Mouse (Mus musculus) CD4-positive, CD25-positive, alpha-beta regulatory T cell, adult 4 months (primary cell): ENCODE results near the gene Borcs6. TPM values are rescaled to one million over a fixed set of nuclear protein-coding genes. Genes with fewer than 3 reads are reported as not detected.
"Not testable (repeated sequence)": the region's sequence is repeated elsewhere in the genome, so short reads cannot be mapped to it uniquely, and the experiment has no call there.

Experiments
- ATAC-seq: one replicate; pipeline ENCODE4 v1.8.0; 2017
- polyA plus RNA-seq, 2 experiments: library from polyadenylated mRNA; unstranded; fragments of 100-300 nt; shearing (Covaris generic); gene quantifications; one replicate each; pipeline ENCODE4 v1.2.1; 2017

Gene Borcs6
- polyA plus RNA-seq = 1 to 10 TPM; 1.0 to 1.4 TPM

DNA sequence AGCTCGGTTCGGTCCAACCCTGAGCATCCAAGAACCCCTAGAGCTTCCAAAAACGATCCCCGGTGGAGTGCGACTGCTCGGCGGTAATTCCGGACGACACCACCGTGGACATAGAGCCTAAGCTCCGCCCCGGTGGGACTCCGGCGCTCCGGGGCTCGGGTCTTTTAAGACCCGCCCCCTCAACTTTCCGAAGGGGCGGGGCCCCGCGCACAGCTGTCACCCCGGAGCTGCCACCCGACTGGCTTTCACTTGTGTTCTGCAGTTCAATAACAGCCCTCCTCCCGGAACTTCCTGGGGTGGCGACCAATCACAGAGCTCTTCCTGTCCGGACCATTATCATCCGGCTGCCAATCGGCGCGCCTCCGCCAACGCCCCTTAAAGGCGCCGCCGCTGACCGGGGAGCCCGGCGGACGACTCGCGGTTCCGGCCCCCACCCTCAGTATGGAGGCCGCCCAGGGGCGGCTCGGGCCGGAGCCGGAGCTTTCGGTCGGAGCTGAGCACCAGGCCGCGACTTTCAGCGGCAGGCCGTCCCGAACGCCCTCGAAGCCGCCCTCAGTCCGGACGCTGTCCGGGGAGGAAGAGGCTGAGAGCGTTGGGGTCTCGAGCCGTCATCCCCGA is at the start of gene Borcs6:
Borcs6 (plus strand) TSS at position 361 of the 618 bp plus-strand sequence.
- ATAC-seq = peak; percentile 89

DNA sequence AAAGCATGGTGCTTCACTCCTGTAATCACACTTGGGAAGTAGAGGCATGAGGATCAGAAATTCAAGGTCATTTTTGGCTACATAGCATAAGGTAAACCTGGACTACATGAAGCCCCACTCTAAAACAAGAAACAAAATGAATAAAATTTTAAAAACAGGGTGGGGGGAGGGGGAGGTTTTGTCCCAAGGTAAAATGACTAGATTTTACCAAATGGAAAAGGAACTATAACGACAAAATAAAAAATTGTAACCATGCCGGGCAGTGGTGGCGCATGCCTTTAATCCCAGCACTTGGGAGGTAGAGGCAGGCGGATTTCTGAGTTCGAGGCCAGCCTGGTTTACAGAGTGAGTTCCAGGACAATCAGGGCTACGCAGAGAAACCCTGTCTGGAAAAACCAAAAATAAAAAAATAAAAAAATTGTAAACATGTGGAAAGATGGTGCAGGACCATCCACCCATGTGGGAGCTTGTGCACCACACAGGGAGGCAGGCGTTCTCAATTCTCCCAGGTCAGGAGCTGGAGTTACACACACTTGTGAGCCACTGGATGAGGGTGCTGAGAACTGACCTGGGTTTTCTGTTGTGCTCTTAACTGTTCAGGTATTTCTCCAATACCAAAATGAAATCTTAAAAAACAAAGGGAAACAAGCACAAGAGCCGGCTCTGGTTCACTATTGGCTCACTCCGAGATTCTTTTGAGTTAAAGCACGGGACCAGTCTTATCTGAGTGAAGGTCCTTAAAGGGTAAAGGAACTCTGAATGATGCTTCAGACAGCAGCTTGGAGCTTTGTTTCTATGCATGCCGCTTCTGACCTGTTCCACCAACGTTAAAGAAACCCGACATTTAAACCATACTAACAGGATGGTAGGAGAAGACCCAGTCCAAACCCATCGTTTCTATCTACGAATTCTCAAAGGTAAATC is 48.9 kb upstream of the Borcs6 start:
- ATAC-seq = no peak

DNA sequence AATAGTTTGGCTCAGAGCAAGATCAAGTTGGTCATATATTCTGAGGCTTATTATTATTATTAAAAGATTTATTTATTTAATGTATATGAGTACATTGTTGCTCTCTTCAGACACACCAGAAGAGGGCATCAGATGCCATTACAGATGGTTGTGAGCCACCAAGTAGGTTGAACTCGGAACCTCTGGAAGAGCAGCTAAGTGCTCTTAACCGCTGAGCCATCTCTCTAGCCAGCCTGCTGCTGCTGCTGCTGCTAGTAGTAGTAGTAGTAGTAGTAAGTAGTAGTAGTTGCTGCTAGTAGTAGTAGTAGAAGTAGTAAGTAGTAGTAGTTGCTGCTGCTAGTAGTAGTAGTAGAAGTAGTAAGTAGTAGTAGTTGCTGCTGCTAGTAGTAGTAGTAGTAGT is 48.1 kb upstream of the Borcs6 start:
- ATAC-seq = not testable (repeated sequence)

DNA sequence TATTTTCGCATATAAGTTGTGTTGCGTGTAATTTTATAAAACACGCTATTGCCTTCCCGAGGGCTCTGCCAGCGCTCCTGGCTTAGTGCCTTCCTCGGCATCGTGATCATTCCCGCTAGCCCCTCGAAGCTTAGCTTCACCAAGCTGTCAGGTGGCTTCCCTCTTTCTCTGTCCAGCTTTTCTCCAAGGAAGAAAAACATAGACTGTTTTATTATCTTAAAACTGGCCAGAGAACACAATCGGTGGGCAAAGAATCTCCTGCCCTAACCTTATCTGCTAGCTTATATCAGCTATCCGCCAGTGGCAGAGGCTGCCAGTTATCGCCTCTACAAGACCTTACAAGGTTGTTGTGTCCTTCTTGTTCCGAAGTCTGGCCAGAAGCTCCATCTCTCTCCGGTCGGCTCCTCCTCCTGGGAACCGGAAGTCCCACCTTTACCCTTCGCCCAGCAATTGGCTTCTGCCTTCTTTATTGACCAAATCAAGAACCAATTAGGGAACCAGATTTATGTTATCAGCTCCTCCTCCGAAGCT is 47.4 kb upstream of the Borcs6 start:
- peak; percentile 69 for ATAC-seq

DNA sequence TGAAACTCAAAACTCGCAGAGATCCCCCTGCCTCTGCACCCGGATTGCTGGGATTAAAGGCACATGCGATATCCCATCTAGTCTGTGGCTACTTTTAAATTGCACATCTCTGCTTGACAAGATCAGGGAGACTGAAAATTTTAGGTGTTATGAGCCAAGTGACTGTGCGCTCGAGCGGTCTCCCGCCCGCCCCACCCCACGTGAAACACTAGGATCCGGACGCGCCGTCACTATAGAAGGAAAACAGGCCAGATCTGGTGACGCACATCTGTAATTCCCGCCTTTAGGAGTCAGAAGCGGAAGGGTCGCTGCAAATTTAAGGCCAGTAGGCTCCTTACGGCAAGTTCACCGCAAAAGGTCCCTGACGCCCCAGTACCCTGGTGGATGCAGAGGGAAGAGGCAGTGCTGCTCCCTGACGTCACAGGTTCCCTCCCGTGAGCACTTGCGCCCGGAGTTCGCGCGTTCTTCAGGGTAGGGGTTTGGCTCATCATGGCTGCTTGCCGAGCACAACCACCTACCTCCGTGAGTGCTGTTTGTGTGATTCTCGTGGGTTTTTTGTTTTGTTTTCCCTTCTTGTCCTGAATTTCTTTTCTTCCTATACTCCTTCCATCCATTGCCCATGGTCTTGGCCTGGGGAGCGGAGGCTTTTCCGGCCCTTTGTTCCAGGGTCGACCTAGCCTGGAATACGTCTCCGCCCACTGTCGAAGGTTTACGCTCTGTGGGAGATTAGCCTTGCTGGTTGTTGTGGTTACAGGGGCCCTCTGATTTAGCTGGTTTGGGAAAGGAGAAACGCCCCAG is 43.7 kb upstream of the Borcs6 start, which contains the start of gene Ctc1:
Ctc1 (plus strand) TSS at position 268 of the 798 bp plus-strand sequence.
- peak; percentile 97 for ATAC-seq

DNA sequence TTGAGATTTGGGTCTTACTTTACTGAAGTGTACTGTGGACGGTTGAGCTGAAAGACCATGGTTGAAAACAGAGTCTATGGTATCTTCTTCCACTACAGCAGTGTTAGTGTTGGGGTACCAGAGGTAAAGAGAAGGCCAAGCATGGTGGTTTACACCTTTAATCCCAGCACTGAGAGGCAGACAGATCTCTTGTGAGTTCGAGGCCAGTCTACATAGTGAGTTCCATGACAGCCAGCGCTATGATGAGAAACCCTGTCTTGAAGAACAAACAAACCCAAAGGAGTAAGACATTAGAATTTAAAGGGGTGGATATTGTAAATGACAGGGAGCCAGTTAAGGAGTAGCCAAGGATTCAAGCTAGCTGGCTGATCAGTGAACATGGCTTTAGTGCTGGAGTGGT is 42.8 kb upstream of the Borcs6 start:
- no peak for ATAC-seq

DNA sequence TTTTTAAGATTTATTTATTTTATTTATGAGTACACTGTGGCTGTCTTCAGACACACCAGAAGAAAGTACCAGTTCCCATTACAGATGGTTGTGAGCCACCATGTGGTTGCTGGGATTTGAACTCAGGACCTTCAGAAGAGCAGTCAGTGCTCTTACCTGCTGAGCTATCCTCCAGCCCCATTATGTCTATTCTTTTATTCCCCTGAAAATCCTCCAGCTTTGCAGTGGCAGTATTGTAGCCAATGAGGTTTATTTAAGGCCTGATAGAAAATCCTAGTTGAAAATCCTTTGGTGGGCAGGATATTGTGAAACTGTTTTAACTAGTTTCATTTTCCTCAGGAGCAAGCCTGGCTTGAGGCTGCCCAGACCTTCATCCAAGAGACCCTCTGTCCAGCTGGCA is 38.8 kb upstream of the Borcs6 start:
- no peak for ATAC-seq

DNA sequence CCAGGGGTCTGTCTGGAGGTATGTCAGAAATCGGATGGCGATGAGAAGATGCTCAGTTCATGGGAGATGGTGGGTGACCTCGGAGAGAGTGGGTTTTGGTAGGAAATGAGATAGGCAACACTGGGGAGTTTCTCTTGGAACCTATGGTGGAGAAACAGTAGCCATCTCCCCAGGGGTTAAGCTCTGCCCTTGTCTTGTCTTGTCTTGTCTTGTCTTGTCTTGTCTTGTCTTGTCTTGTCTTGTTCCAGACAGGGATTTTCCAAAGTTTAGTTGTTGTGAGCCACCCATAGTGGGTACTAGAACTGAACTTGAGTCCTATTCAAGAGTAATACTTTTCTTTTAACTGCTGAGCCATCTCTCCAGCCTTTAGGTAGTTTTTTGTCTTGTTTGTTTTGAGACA is 33.0 kb upstream of the Borcs6 start:
- ATAC-seq = no peak

DNA sequence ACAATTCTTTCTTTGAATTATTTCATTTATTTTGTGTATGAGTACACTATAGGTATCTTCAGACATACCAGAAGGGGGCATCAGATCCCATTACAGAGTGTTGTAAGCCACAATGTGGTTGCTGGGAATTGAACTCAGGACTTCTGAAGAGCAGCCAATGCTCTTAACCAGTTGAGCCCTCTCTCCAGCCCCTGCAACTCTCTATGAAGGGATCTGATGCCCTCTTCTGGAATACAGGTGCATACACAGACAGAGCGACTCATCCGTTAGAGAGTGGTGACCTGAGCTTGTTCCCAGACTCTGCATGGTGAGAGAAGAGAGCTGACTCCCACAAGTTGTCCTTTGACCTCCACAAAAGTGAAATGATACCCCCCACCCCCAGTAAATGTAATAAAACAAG is 30.7 kb upstream of the Borcs6 start:
- no peak for ATAC-seq

DNA sequence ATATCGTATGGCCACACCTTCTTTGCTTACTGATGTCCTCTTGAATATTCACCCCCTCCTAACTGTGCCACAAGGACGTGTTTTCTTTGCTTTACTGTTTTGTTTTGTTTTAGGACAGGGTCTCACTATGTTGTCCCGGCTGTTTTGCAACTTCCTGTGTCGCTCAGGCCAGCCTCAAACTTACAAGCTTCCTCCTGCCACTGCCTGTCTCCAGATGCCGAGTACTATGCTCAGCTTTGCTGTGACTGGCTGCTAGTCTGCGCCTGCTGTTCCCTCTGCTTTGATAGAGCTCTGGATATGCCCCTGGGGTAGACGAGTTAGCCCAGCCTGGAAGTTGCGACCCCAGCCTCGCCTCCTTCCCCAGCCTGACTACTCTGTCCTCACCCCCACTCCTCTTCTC is 26.0 kb upstream of the Borcs6 start:
- no peak for ATAC-seq

DNA sequence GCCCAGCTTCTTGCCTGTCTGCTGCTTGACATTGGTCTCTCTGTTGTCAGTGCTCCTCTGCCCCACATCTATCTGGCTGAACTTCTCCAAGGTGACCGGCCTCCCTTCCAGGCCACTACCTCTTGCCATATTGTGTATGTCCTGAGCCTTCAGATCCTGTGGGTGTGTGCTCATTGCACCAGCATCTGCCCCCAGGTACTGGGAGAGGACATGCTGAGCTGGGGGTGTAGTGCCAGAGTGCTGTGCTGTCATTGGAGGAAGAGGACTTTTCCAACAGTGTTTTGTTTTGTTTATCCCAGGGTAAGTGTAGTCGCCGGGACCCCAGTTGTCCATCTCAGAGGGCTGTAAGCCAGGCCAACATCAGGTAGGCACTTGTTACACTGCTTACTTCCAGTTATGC is 24.9 kb upstream of the Borcs6 start:
- no peak for ATAC-seq

DNA sequence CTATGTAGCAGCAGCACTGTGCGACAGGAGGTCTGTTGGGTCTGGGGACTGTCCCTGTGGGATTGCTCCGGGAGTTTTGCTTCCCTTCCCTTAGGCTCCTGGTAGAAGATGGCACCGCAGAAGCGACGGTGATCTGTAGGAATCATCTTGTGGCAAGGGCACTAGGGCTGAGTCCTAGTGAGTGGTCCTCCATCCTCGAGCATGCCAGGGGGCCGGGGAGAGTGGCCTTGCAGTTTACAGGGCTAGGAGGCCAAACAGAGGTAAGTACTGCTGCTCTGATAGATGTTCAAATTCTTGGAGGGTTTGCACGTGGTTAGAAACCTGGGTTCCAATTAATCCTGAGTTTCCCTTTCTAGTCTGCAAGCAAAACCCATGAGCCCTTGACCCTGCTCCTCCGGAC is 24.1 kb upstream of the Borcs6 start:
- ATAC-seq = no peak

DNA sequence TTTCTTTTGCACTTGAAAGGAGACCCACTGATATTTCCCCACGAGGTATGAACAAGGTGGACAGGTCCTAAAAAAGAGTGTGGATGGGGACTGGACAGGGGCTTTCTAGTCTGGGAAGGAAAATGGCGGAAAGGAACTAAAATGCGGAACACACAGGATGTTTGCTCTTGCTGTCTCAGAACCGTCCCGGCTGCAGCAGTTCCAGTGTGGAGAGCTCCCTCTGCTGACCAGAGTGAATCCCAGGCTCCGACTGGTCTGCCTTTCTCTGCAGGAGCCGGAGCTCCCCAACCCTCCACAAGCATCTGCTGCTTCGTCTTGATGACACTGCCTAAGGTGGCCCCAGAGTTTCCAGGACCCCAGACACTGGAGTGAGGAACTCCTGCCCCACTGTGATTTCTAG is 23.7 kb upstream of the Borcs6 start:
- no peak for ATAC-seq

DNA sequence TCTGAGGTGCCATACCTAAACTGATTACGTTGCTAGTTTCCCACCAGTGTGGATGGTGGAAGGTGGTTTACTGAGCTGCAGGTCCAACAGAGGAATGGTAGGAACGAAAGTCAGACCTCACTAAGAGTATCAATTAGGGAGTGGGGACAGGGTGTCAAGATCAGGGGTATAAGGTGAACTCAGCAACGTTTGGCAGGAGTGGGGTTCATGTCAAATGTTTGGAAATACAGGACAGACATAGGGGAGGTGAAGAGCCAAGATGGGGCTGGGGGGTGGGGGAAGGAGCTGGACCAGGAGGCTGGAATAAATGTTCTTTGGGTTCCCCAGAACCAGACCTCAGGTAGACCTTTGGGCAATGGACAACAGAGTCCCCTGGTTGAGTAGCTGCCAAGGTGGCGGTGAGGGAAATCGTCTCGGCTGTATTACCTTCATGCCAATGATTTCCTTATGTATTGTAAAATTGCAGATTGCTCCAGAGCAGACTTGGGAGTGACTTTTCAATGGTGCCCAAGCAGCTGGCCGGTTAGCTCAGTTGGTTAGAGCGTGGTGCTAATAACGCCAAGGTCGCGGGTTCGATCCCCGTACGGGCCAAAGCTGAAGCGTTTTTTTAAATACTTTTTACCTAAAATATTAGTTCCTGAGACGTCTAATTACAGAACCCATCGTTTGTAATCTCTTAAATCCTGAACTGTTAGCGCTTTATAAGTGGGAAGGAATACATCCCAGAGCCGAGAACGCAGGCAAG is 22.9 kb upstream of the Borcs6 start:
- ATAC-seq = peak; percentile 3

DNA sequence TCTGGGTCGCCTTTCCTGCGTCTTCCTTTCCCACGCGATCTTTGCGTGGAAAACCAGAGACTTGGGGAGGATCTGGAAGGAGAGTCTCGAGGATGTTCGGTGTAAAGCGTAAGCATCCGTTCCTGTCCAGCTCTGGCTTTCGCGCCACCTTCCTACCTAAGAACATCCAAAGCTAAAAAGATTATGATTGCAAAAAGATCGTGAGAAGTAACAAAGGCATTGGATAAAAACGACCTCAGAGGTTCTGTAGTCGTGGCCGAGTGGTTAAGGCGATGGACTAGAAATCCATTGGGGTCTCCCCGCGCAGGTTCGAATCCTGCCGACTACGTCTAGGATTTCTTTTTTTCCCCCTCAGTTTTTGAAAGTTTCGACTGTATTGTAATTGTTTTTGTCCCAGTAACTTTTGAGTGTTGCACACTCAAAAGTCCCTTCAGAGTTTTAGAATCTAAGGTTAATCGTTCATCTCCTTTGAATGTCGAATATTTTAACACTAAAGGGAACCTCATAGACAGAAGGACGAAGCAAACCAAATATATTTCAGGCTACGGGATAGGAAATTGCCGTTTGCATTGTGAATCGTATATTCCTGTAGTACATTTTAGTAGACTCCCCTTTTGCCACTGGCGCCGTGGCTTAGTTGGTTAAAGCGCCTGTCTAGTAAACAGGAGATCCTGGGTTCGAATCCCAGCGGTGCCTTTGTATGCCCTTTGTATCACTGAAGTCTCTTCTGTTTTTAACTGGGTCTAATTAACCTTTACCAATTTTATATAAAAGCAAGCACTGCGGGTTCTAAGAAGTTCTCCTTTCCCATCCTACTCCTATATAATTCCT is 22.1 kb upstream of the Borcs6 start:
- peak; percentile 21 for ATAC-seq

DNA sequence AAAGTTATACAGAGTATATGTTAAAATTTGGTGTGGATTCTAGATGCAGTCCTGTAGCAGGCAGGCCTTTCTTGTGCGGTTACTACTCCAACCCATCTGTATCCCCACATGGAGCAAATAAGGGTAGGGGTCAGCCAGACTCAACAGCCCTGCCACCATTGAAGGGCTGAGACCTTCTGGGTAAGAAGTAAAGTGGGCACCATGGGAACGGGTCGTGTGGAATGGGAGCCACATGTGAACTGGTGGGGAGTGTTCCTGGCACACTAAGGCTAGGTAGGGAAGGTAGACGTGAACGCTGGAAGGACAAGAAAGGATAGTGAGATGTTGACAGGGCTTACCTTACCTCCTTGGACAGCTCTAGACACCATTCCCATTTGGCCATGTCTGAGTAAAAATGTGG is 21.3 kb upstream of the Borcs6 start:
- ATAC-seq = no peak

DNA sequence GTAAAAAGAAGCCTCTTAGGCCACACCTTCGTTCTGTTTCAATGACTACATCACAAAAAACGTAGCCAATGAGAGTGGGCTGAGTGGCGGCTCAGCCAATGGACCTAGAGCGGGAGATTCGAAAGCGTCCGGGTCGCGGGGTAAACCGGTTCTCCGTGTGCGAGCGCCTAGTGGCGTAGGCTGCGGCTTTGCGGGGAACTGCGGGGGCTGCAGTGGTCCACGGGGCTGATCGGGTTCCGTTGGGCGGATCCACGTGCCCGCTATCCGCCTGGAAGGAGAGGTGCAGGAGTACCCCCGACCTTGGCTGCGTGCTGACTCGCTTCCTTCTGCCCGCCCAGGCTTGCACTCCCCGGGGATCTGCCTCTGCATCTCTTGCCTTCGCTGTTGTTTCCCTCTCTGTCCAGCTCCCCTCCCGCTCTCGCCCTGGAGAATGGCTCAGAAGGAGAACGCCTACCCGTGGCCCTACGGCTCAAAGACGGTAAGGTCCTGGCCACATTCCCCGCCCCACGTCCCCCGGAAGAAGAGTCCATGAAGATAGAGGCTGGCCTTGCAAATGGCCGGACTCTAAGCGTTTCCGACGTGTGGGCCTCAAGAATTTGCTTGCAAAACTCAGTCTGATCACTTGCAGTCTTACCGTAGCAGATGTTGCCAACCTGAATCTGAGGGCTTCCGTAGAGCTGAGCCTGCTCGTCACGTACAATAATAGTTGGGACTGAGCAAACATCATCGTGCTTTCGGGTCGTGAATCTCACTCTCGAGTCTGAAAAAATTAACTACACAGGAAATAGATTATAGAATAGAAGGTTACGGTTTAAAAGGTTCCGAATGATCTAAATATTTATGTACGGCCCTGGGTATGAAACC is 13.8 kb upstream of the Borcs6 start, which contains the start of gene Aurkb:
Aurkb (plus strand) TSS at position 117 of the 864 bp plus-strand sequence.
- peak; percentile 82 for ATAC-seq

DNA sequence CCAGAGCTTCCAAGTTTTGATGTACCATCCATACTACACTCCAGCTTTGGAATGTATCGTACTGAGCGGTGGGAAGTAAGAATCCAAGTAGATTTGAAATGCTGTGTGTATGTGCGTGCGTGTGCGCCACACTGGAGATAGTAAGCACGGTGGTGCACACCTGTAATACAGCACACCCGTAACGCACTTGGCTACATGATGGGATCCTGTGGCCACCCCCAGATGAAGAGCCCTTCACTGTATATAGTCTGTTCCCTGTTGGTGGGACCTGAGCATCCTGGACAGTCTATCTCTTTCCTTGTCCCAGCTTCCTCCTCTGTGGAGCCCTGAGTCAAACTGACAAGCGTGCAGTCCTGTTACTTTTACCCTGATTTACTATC is 13.1 kb upstream of the Borcs6 start:
- no peak for ATAC-seq

DNA sequence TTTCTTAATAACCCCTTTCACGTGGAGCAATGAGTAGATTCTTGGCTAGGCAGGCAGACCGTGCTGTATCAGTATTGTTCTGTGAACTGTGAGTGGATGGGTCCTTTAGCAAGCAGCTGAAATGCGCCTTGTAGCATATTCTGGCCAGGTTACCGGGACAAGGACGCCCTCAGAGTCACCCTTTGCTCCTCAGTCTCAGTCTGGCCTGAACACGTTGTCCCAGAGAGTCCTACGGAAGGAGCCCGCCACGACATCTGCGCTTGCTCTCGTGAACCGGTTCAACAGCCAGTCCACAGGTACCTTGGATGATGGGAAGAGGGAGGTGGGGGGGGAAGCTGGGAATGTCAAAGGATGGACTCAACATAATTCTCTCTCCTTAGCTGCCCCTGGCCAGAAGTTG is 11.9 kb upstream of the Borcs6 start:
- no peak for ATAC-seq

DNA sequence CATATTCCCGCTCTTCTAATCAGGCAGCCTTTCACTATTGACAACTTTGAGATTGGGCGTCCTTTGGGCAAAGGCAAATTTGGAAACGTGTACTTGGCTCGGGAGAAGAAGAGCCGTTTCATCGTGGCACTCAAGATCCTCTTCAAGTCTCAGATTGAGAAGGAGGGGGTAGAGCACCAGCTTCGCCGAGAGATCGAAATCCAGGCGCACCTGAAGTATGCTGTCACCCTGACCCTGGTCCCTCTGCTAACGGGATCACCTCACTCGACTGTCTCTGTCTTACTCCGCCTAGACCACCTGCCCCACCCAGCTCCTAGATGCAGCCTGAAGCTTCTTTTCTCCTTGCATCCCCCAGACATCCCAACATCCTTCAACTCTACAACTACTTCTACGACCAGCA is 11.4 kb upstream of the Borcs6 start:
- no peak for ATAC-seq
